Mouse (Mus musculus) limb, embryonic 11.5 days (tissue): ENCODE measurements around the gene Tmem87b. TPM values are rescaled to one million over a fixed set of nuclear protein-coding genes. Genes with fewer than 3 reads are reported as not detected.

ENCODE experiments used
- ATAC-seq: fragments of 200-750 bp; cut with Nextera tagmentation; 2 replicates; pipeline ENCODE4 v1.8.0; 2017; ENCODE audit warnings: low read depth; ENCODE audit not compliant: insufficient number of reproducible peaks, low FRiP score, low TSS enrichment
- DNase-seq: peaks from one replicate; pipeline ENCODE4 v3.0.0-alpha.2; 2015; ENCODE audit warnings: low spot score
- H3K27ac ChIP-seq: fragments of 300-500 bp; sonication (generic); replicated peaks from 2 replicates; pipeline ENCODE4 v1.5.1; 2014; ENCODE audit warnings: low read depth, mild to moderate bottlenecking, low read length
- H3K27me3 ChIP-seq: fragments of 300-500 bp; sonication (generic); 2 replicates; pipeline ENCODE4 v1.6.1; 2014; ENCODE audit warnings: mild to moderate bottlenecking, low read length, mixed read lengths; ENCODE audit not compliant: control insufficient read depth, insufficient read depth
- H3K36me3 ChIP-seq: fragments of 300-500 bp; sonication (generic); 2 replicates; pipeline ENCODE4 v1.6.1; 2014; ENCODE audit warnings: mild to moderate bottlenecking, low read length, moderate library complexity, mixed read lengths; ENCODE audit not compliant: control insufficient read depth, insufficient read depth
- H3K4me1 ChIP-seq: fragments of 300-500 bp; sonication (generic); 2 replicates; pipeline ENCODE4 v1.6.1; 2014; ENCODE audit warnings: low read length, mixed read lengths; ENCODE audit not compliant: control insufficient read depth, insufficient read depth
- H3K4me2 ChIP-seq: fragments of 300-500 bp; sonication (generic); 2 replicates; pipeline ENCODE4 v1.6.1; 2014; ENCODE audit warnings: low read depth, mild to moderate bottlenecking, moderate library complexity; ENCODE audit not compliant: severe bottlenecking
- H3K4me3 ChIP-seq: fragments of 300-500 bp; sonication (generic); 2 replicates; pipeline ENCODE4 v1.5.1; 2014; ENCODE audit warnings: low read depth, low read length
- H3K9ac ChIP-seq: fragments of 300-500 bp; sonication (generic); 2 replicates; pipeline ENCODE4 v1.6.1; 2014; ENCODE audit warnings: mild to moderate bottlenecking, low read length
- H3K9me3 ChIP-seq: fragments of 300-500 bp; sonication (generic); 2 replicates; pipeline ENCODE4 v1.6.1; 2016; ENCODE audit warnings: low read length; ENCODE audit not compliant: control insufficient read depth
- WGBS: fragments of 180-500 bp; shearing (Covaris S2); extraction: QIAGEN DNeasy Blood & Tissue Kit; methylation state at CpG from one replicate; pipeline ENCODE4 v1.1.7; 2014; 5-methylcytosine and 5-hydroxymethylcytosine counted together
- polyA plus RNA-seq: library from polyadenylated mRNA; unstranded; fragments of >200 nt; fragmentation: Nextera tagmentation; extraction: Ambion mirVana; gene quantifications from 2 replicates; pipeline ENCODE4 v1.2.1, GENCODE M21; 2014

Gene Tmem87b
- polyA plus RNA-seq, 1 experiment from 2014 or later, result 25.1 TPM

DNA sequence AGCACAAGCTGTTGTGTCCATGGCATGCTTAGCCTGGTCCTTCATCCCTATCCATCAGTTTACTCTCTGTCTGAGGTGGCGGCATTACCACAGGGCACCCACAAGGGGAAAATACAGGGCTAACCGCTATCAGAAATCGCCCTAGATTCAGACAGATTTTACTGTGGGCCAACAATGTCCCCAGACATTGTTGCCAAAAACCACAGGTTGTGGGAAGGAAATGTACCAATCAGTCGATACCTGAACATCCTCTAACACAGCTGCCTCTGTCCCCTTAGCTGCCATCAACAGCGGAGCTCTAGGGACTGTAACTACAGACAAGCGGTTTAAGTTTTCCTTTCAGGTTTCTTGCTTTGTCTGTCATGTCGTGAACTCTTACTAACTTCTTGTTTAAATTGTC lies 33.1 kb upstream of the Tmem87b start:
- Histone ChIP-seq H3K36me3 (peaks cover 4% of the 10 kb centered on the region; the same call in 1 of the 2 replicates), H3K27ac (peak overlapping the region; percentile 60)

DNA sequence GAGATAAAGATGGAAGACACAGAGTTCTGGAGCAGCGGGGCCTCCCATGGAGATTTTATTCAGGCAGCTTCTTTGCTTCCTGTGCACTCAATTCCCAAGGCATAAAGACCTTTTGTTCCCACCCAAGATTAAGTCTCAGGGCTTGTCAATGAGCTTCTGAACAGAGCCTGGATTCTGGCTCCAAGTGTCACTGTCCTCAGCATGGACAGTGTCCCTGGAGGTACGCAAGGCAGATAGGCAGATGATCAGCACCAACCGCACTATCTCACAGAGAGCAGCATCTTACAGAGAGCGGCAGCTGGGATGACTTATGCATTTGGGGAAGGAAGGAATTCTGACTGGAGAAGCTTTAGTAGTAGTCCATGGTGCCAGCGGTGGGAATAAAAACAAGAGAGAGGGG lies 31.6 kb upstream of the Tmem87b start:
- H3K4me2 ChIP-seq, result no peak overlapping the region
- ATAC-seq, result no peak
- no peaks in the 10 kb centered on the region for H3K36me3 ChIP-seq
- no peak for DNase-seq
- 89% methylated on average over 5 of the region's 5 CpGs for WGBS
- H3K4me3 ChIP-seq, result no peak overlapping the region
- no peaks in the 10 kb centered on the region for H3K27me3 ChIP-seq
- H3K27ac ChIP-seq, result no peak overlapping the region
- no peaks in the 10 kb centered on the region for H3K9me3 ChIP-seq
- no peaks in the 10 kb centered on the region for H3K4me1 ChIP-seq
- H3K9ac ChIP-seq, result no peak overlapping the region

More for the DNA sequence above, 33.1 kb upstream of the Tmem87b start:
- Histone ChIP-seq H3K4me2 (no peak overlapping the region), H3K9ac (no peak overlapping the region), H3K27me3 (no peaks in the 10 kb centered on the region), H3K9me3 (no peaks in the 10 kb centered on the region), H3K4me3 (no peak overlapping the region), H3K4me1 (no peaks in the 10 kb centered on the region)
- no peak for DNase-seq
- ATAC-seq, result no peak
- WGBS, result 93% methylated on average over 7 of the region's 7 CpGs

DNA sequence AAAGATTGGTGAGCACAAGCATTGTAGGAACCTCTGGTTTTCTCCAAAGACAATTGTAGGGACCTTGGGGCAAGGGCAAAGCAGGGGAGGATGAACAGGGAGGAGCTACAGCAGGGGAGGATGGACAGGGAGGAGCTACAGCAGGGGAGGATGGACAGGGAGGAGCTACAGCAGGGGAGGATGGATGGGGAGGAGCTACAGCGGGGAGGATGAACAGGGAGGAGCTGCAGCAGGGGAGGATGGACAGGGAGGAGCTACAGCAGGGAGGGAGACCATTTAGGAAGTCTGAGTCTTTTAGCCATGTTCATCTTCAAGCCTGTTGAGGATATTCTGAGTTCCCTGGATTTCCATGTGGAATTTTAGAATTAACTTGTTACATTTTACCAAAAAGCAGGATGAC lies 31.1 kb upstream of the Tmem87b start:
- H3K4me2 ChIP-seq, result no peak overlapping the region
- H3K4me3 ChIP-seq, result no peak overlapping the region
- DNase-seq, result no peak
- WGBS, result 85% methylated on average over 1 of the region's 1 CpGs
- no peaks in the 10 kb centered on the region; the same call in 1 of the 2 replicates for H3K36me3 ChIP-seq
- no peaks in the 10 kb centered on the region for H3K27me3 ChIP-seq
- H3K4me1 ChIP-seq, result no peaks in the 10 kb centered on the region
- no peak overlapping the region for H3K9ac ChIP-seq
- H3K27ac ChIP-seq, result no peak overlapping the region
- H3K9me3 ChIP-seq, result no peaks in the 10 kb centered on the region
- ATAC-seq, result no peak

DNA sequence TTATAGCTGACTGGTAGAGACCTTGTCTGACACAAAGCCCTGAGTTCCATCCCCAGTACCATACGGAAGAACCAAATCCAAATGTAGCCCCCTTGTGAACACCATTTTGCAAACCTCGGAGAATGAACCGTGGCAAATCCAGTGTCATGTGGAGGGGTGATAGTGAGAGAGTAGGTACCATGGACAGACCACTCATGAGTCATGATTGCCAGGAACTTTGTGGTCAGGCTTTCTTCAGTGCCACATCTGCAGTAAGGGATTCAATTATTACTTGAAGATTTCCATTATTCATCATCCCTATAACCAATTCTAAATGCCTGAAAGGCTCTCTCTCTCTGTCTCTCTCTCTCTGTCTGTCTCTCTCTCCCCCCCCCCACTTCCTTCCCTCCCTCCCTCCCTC lies 30.1 kb upstream of the Tmem87b start:
- Histone ChIP-seq H3K4me3 (no peak overlapping the region), H3K27me3 (no peaks in the 10 kb centered on the region), H3K9ac (no peak overlapping the region), H3K4me2 (no peak overlapping the region), H3K4me1 (no peaks in the 10 kb centered on the region), H3K9me3 (no peaks in the 10 kb centered on the region), H3K27ac (no peak overlapping the region), H3K36me3 (no peaks in the 10 kb centered on the region; the same call in 1 of the 2 replicates)
- DNase-seq (no peak), ATAC-seq (no peak)
- WGBS, result 86% methylated on average over 3 of the region's 3 CpGs

DNA sequence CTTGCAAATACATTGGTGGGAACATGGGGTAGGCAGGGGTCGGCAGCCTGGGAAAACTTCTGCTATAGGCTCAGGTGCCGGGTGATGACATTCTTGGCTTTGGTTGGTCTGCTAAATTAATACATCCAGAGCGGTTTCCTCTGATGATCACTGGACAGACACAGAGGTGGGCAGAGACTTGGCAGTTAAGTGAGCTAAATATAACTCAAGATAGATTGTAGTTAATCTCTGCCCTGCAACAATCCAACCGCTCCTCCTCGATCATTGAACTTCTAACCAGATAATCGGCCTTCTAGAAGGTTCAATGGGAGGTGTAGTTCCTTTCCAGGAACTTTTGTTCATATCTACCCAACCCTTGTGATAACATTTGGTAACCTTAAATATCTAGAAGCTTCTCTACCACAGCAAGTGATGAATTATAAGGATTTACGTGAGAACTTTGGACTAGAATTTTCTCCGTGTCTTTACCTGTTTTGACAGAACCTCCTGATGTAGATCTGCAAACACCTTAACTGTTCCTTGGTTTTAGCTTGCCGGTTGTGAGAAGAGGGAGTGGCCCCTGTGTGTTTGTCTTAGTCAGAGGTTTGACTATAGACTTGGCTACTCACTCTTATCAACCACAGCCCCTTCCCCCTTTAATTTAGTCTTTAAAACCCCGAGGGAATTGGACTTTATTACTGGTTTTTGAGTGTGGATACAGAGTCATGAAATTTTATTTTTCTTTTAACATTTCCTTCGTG lies 26.9 kb upstream of the Tmem87b start:
- DNase-seq, result no peak
- no peak overlapping the region for H3K4me3 ChIP-seq
- H3K9me3 ChIP-seq, result no peaks in the 10 kb centered on the region
- H3K27me3 ChIP-seq, result no peaks in the 10 kb centered on the region
- no peak overlapping the region for H3K9ac ChIP-seq
- 86% methylated on average over 11 of the region's 11 CpGs for WGBS
- H3K27ac ChIP-seq, result no peak overlapping the region
- no peaks in the 10 kb centered on the region for H3K4me1 ChIP-seq
- no peak for ATAC-seq
- no peak overlapping the region for H3K4me2 ChIP-seq
- peaks cover 9% of the 10 kb centered on the region for H3K36me3 ChIP-seq

DNA sequence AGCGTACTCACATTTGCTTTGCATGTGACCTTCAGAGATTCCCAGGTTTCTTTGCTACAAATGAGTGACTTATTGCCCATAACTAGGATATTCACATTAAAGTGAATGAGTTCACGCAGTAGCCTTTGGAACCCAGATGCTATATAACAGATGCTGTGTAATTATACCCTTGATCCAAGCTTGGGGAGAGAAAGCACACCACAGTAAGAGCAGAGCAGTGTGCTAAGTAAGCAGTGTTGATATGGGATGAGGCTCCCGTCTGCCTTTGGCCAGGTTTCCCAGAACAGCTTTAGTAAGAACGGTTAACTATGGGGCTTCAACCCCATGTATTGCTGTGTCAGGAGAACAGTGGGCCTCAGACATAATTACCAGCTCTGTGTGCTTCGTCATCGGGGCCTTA lies 24.0 kb upstream of the Tmem87b start:
- 90% methylated on average over 6 of the region's 6 CpGs for WGBS
- no peak overlapping the region for H3K9ac ChIP-seq
- H3K4me3 ChIP-seq, result no peak overlapping the region
- H3K4me1 ChIP-seq, result no peaks in the 10 kb centered on the region
- H3K27me3 ChIP-seq, result no peaks in the 10 kb centered on the region
- H3K4me2 ChIP-seq, result no peak overlapping the region
- ATAC-seq (no peak), DNase-seq (no peak)
- no peaks in the 10 kb centered on the region for H3K9me3 ChIP-seq
- H3K36me3 ChIP-seq, result peaks cover 15% of the 10 kb centered on the region
- H3K27ac ChIP-seq, result no peak overlapping the region

GRCm38 (mm10) chr2:128796463-128796862 lies 21.5 kb upstream of the Tmem87b start:
- Histone ChIP-seq H3K27ac (no peak overlapping the region), H3K4me3 (no peak overlapping the region), H3K27me3 (no peaks in the 10 kb centered on the region), H3K9me3 (no peaks in the 10 kb centered on the region), H3K4me2 (no peak overlapping the region), H3K4me1 (no peaks in the 10 kb centered on the region), H3K36me3 (peaks cover 22% of the 10 kb centered on the region), H3K9ac (no peak overlapping the region)
- no peak for ATAC-seq
- WGBS, result 81% methylated on average over 6 of the region's 6 CpGs
- DNase-seq, result no peak

DNA sequence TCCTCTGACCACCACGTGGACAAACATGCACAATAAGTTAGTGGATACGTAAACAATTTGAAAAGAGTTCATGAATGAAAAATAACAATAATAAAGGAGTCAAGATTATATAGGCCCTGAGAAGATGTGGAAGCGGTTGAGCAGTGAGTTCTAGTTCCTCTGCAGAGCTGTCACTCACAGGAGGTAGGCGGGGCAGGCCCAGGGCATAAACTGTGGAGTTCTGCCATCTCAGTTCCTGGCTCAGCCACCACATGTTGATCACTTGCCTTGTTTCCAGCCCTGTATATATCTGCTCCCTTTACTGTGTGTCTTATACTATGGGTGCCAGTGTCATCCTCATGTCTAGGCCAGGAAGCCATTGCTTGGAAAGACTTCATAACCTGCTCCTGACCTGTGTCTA lies 14.5 kb upstream of the Tmem87b start:
- DNase-seq, result no peak
- Histone ChIP-seq H3K9ac (no peak overlapping the region), H3K4me3 (no peak overlapping the region), H3K27me3 (no peaks in the 10 kb centered on the region), H3K4me2 (no peak overlapping the region), H3K36me3 (peaks cover 13% of the 10 kb centered on the region; the same call in 1 of the 2 replicates), H3K9me3 (no peaks in the 10 kb centered on the region), H3K27ac (no peak overlapping the region), H3K4me1 (no peaks in the 10 kb centered on the region)
- WGBS, result 91% methylated on average over 4 of the region's 4 CpGs
- ATAC-seq, result no peak

DNA sequence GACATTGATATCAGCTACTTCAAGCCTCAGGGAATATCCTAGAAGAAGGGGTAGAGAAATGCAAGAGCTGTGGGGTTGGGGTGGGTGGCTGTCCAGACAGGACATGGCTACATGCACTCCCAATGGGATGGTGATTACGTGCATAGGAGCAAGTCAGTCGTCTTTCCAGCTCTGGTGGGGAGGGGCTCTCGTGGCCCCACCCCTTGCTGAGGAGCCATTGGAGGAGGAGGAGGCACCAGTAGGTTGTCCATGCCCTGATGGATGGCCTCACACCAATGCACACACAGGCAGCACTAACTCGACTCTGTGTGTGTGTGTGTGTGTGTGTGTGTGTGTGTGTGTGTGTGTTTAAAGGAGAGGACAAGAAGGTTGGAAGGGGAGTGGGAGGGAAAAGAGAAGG lies 12.6 kb upstream of the Tmem87b start:
- Histone ChIP-seq H3K36me3 (peaks cover 8% of the 10 kb centered on the region; the same call in 1 of the 2 replicates), H3K9ac (no peak overlapping the region), H3K4me3 (no peak overlapping the region), H3K27ac (no peak overlapping the region), H3K4me2 (no peak overlapping the region), H3K9me3 (no peaks in the 10 kb centered on the region), H3K27me3 (no peaks in the 10 kb centered on the region), H3K4me1 (no peaks in the 10 kb centered on the region)
- 67% methylated on average over 4 of the region's 4 CpGs for WGBS
- no peak for ATAC-seq
- no peak for DNase-seq
